In genomic region chr12:29855007-29855406, GRCm38 (mm10) we compare ENCODE assay signal across 8 mouse cellular contexts.
A peak's percentile ranks its signal among the peaks of the same experiment; 100 is the strongest.
DNase-seq lines count a peak whose midpoint lies in the region; ATAC-seq and TF ChIP-seq lines count a peak whose summit lies in the region.

No protein-coding gene starts in this region.

- 26% methylated on average over 5 of the region's 5 CpGs for WGBS in hindbrain, embryonic 11.5 days
- 35% methylated on average over 5 of the region's 5 CpGs for WGBS in hindbrain, embryonic 12.5 days

- H3K27ac ChIP-seq in hindbrain, embryonic 11.5 days (ENCODE audit: low read depth, low read length): no peak overlapping the region
- H3K27ac ChIP-seq in hindbrain, embryonic 12.5 days: no peak overlapping the region

- TF ChIP-seq CTCF in E14TG2a.4 (conservative IDR thresholded peaks at IDR 0.05; ENCODE audit: low read length): peak; percentile 28; the same call in 1 of the 2 replicates

- no peak overlapping the region for H3K9ac ChIP-seq in hindbrain, embryonic 11.5 days (ENCODE audit: low read depth, low read length)
- H3K9ac ChIP-seq in hindbrain, embryonic 12.5 days: no peak overlapping the region

- H3K4me3 ChIP-seq in hindbrain, embryonic 11.5 days (ENCODE audit: low read depth, low read length): no peak overlapping the region
- no peak overlapping the region for H3K4me3 ChIP-seq in hindbrain, embryonic 12.5 days
- H3K4me3 ChIP-seq in E14TG2a.4 (replicated peaks; ENCODE audit: low read length): no peak overlapping the region

- no peaks in the 10 kb centered on the region for H3K9me3 ChIP-seq in hindbrain, embryonic 11.5 days (ENCODE audit: control insufficient read depth, low read length)
- no peaks in the 10 kb centered on the region for H3K9me3 ChIP-seq in hindbrain, embryonic 12.5 days (replicated peaks)
- no peaks in the 10 kb centered on the region for H3K9me3 ChIP-seq in E14TG2a.4 (ENCODE audit: low read length)

- no peak overlapping the region for H3K4me2 ChIP-seq in hindbrain, embryonic 11.5 days (replicated peaks; ENCODE audit: low read depth, low read length)
- no peak overlapping the region for H3K4me2 ChIP-seq in hindbrain, embryonic 12.5 days (replicated peaks)

- ATAC-seq in hindbrain, embryonic 11.5 days (ENCODE audit: low FRiP score): no peak
- ATAC-seq in hindbrain, embryonic 12.5 days (ENCODE audit: low FRiP score): no peak

- peak; percentile 78 for DNase-seq in hindbrain, embryonic 11.5 days (ENCODE audit: low spot score)
- peak; percentile 79 for DNase-seq in brain, adult 2 months (ENCODE audit: low read depth, low spot score)
- peak; percentile 52 for DNase-seq in forelimb bud, embryonic 11.5 days (ENCODE audit: low read depth, low spot score)
- peak; percentile 67 for DNase-seq in layer of hippocampus, adult 9-11 months
- peak; percentile 51 for DNase-seq in neural tube, embryonic 10.5 days (ENCODE audit: extremely low spot score, low spot score)
- no peak for DNase-seq in spleen, postnatal 36 days (ENCODE audit: low spot score in 2 of 2)

- no peaks in the 10 kb centered on the region for H3K36me3 ChIP-seq in hindbrain, embryonic 11.5 days (ENCODE audit: control insufficient read depth, insufficient read depth, low read length)
- 0 out of 2 replicates have a peak, but pooled peaks cover 10% of the 10 kb centered on the region for H3K36me3 ChIP-seq in hindbrain, embryonic 12.5 days
- H3K36me3 ChIP-seq in E14TG2a.4 (ENCODE audit: insufficient read depth, low read length): no peaks in the 10 kb centered on the region

- H3K4me1 ChIP-seq in hindbrain, embryonic 11.5 days (replicated peaks; ENCODE audit: control insufficient read depth, insufficient read depth, low read length): no peaks in the 10 kb centered on the region
- H3K4me1 ChIP-seq in hindbrain, embryonic 12.5 days: no peaks in the 10 kb centered on the region
- H3K4me1 ChIP-seq in E14TG2a.4 (replicated peaks; ENCODE audit: low read depth, low read length): no peaks in the 10 kb centered on the region

- no peaks in the 10 kb centered on the region for H3K27me3 ChIP-seq in hindbrain, embryonic 11.5 days (ENCODE audit: control insufficient read depth, insufficient read depth, low read length)
- H3K27me3 ChIP-seq in hindbrain, embryonic 12.5 days: no peaks in the 10 kb centered on the region
- no peaks in the 10 kb centered on the region for H3K27me3 ChIP-seq in E14TG2a.4 (ENCODE audit: insufficient read depth, low read length)

Comparison
In these comparisons a context has a peak if more than half of its experiments do, and no peak if none do; other contexts are left out.
1. DNase-seq: peak in hindbrain, embryonic 11.5 days (single experiment), brain, adult 2 months (single experiment), forelimb bud, embryonic 11.5 days (single experiment), layer of hippocampus, adult 9-11 months (single experiment) and neural tube, embryonic 10.5 days (single experiment); none in spleen, postnatal 36 days (0 of 2).